Mouse (Mus musculus) stomach, postnatal 0 days (tissue): ENCODE results near the gene Ppp6r1.

Source experiments
- CTCF ChIP-seq: IDR thresholded peaks from 2 replicates; pipeline ENCODE4 v1.5.1; 2016; ENCODE audit warnings: antibody characterized with exemption, low read depth, mild to moderate bottlenecking, moderate library complexity
- EP300 ChIP-seq: optimal IDR thresholded peaks from 2 replicates; pipeline ENCODE3; 2016; ENCODE audit warnings: antibody characterized with exemption

DNA sequence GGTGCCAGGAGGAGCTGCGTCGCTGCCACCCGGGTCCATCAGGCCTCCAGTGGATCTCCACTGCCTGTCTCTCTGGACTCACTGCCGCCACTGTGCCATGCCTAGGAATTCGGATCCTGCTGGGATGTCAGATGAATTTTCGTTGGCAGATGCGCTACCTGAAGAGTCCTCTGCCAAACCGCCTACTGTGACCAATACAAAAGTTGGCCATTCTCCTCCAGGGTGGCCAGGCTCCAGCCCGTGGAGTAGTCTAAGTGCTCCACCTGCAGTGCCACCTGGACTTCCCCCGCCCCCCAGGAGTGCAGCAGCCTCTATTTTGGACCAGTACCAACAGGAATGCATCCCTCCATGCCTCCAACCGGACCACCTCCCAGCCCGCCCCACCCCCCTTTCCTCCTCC lies 47.3 kb downstream of the Ppp6r1 start:
- TF ChIP-seq EP300 (no peak), CTCF (no peak)
